ENCODE assay signal across 8 mouse cellular contexts in the genomic region with DNA sequence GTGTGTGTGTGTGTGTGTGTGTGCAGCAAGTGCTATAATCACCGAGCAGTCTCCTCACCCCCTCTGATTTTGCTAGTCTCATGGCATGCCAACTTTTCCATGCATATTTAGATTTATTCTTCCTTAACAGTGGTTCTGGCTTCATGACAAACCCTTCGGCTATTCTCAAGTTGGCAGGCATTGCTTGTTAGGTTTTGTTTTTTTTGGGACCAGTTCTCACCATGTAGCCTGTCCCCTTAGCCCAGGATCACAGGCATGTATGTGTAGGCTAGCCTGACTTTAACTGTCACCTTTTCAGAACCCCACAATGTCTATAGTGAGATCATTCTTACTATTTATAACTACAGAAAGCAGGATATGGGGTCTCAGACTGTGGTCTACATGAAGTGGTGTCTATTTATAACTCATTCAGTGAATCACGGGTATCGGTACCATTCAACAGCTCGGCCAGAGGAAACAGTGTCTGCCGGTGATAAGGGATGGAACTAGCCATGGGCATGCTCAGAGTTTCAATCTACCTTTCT.
DNase-seq lines count a peak whose midpoint lies in the region; ATAC-seq and TF ChIP-seq lines count a peak whose summit lies in the region.
"Had no signal": no experiment of that assay in that cellular context is flagged by ENCODE, and none has a peak within 500 bp of the region (broad histone marks: within the 10 kb centered on the region; RNA-seq: fewer than 3 reads in every experiment).

No protein-coding gene starts in this region.

- no peak for TF ChIP-seq POLR2A in embryonic fibroblast, embryonic 13.5 days (IDR thresholded peaks at IDR 0.05; ENCODE audit: low read depth, low read length)

- DNase-seq in heart, adult 9 months (ENCODE audit: low spot score in 2 of 2) = no peak
- DNase-seq in lung, postnatal 4 days = no peak
- no peak for DNase-seq in spleen, adult 18-20 months
- DNase-seq in urinary bladder, postnatal 14 days (ENCODE audit: low spot score) = no peak
- DNase-seq: right cerebral cortex, postnatal 14 days had no signal

- no peaks in the 10 kb centered on the region for H3K9me3 ChIP-seq in heart, embryonic 16.5 days (replicated peaks; ENCODE audit: control insufficient read depth, low read length)
- no peaks in the 10 kb centered on the region for H3K9me3 ChIP-seq in lung, embryonic 16.5 days (ENCODE audit: control insufficient read depth, low read length)

- H3K9ac ChIP-seq in heart, embryonic 16.5 days (ENCODE audit: low read length) = no peak overlapping the region
- H3K9ac ChIP-seq in lung, embryonic 16.5 days (ENCODE audit: low read length) = no peak overlapping the region

- no peak for TF ChIP-seq CTCF in embryonic fibroblast, embryonic 13.5 days (IDR thresholded peaks at IDR 0.05; ENCODE audit: borderline replicate concordance, insufficient read depth, low read length)

- ATAC-seq in heart, embryonic 16.5 days (replicated peaks; ENCODE audit: extremely low read depth, insufficient read depth, low FRiP score) = peak; percentile 83
- peak; percentile 64 for ATAC-seq in lung, embryonic 16.5 days (ENCODE audit: low read depth)

- peaks cover 37% of the 10 kb centered on the region for H3K4me1 ChIP-seq in heart, embryonic 16.5 days (ENCODE audit: control insufficient read depth, insufficient read depth, low read length)
- H3K4me1 ChIP-seq in lung, embryonic 16.5 days (replicated peaks; ENCODE audit: control insufficient read depth, insufficient read depth, low read length) = peaks cover 23% of the 10 kb centered on the region
- H3K4me1 ChIP-seq in embryonic fibroblast, embryonic 13.5 days (ENCODE audit: control insufficient read depth, insufficient read depth, low read length) = peaks cover 8% of the 10 kb centered on the region; the same call in 1 of the 2 replicates

- peak overlapping the region; percentile 27 for H3K4me2 ChIP-seq in heart, embryonic 16.5 days (ENCODE audit: low read depth, low read length)
- no peak overlapping the region for H3K4me2 ChIP-seq in lung, embryonic 16.5 days (ENCODE audit: low read depth, low read length)

- no peak overlapping the region for H3K4me3 ChIP-seq in heart, embryonic 16.5 days (ENCODE audit: low read length)
- no peak overlapping the region for H3K4me3 ChIP-seq in lung, embryonic 16.5 days (ENCODE audit: low read length)
- no peak overlapping the region for H3K4me3 ChIP-seq in embryonic fibroblast, embryonic 13.5 days (ENCODE audit: insufficient read depth, low read length)

- no peaks in the 10 kb centered on the region for H3K27me3 ChIP-seq in heart, embryonic 16.5 days (ENCODE audit: control insufficient read depth, insufficient read depth, low read length)
- H3K27me3 ChIP-seq in lung, embryonic 16.5 days (ENCODE audit: control insufficient read depth, insufficient read depth, low read depth, low read length) = no peaks in the 10 kb centered on the region

- 17% methylated on average over 6 of the region's 6 CpGs for WGBS in heart, embryonic 16.5 days
- 30% methylated on average over 6 of the region's 6 CpGs for WGBS in lung, embryonic 16.5 days

- peak overlapping the region; percentile 82 for H3K27ac ChIP-seq in heart, embryonic 16.5 days (ENCODE audit: low read length)
- H3K27ac ChIP-seq in lung, embryonic 16.5 days (ENCODE audit: low read length) = peak overlapping the region; percentile 30; the same call in 1 of the 2 replicates
- peak overlapping the region; percentile 86 for H3K27ac ChIP-seq in embryonic fibroblast, embryonic 13.5 days (ENCODE audit: insufficient read depth, low read length)

- H3K36me3 ChIP-seq in heart, embryonic 16.5 days (ENCODE audit: control insufficient read depth, insufficient read depth) = no peaks in the 10 kb centered on the region
- no peaks in the 10 kb centered on the region for H3K36me3 ChIP-seq in lung, embryonic 16.5 days (ENCODE audit: control insufficient read depth, insufficient read depth, low read length)

Comparison
In these comparisons a context has a peak if more than half of its experiments do, and no peak if none do; other contexts are left out.
1. H3K27ac ChIP-seq: peak in every context shown above with its lines; median percentile 86 in embryonic fibroblast, embryonic 13.5 days; 82 in heart, embryonic 16.5 days; 30 in lung, embryonic 16.5 days.